Mouse (Mus musculus) limb, embryonic 14.5 days (tissue): ENCODE measurements at regions not wholly inside any gene's neighbourhood (a gene's known extent, or its start where the extent isn't known, plus 50 kb on each side); places are given as distances from the start of the nearest gene placed in this dataset.

Experiments used
- ATAC-seq: fragments of 200-750 bp; cut with Nextera tagmentation; 2 replicates; pipeline ENCODE4 v1.8.0; 2017; ENCODE audit warnings: low read depth, moderate number of reproducible peaks, moderate TSS enrichment; ENCODE audit not compliant: low FRiP score
- DNase-seq: peaks from one replicate; pipeline ENCODE4 v3.0.0-alpha.2; 2015; ENCODE audit warnings: low spot score
- H3K27ac ChIP-seq: fragments of 300-500 bp; sonication (generic); replicated peaks from 2 replicates; pipeline ENCODE4 v1.5.1; 2014; ENCODE audit warnings: low read depth, mild to moderate bottlenecking, low read length, moderate library complexity, mixed read lengths
- H3K27me3 ChIP-seq: fragments of 300-500 bp; sonication (generic); 2 replicates; pipeline ENCODE4 v1.6.1; 2014; ENCODE audit warnings: low read length, mixed read lengths; ENCODE audit not compliant: control insufficient read depth, insufficient read depth
- H3K36me3 ChIP-seq: fragments of 300-500 bp; sonication (generic); 2 replicates; pipeline ENCODE4 v1.6.1; 2014; ENCODE audit warnings: mild to moderate bottlenecking, low read length, moderate library complexity, mixed read lengths; ENCODE audit not compliant: control insufficient read depth, insufficient read depth
- H3K4me1 ChIP-seq: fragments of 300-500 bp; sonication (generic); 2 replicates; pipeline ENCODE4 v1.6.1; 2014; ENCODE audit warnings: antibody characterized with exemption, low read length, mixed read lengths; ENCODE audit not compliant: control insufficient read depth, insufficient read depth
- H3K4me2 ChIP-seq: fragments of 300-500 bp; sonication (generic); replicated peaks from 2 replicates; pipeline ENCODE4 v1.6.1; 2014; ENCODE audit warnings: low read depth, mild to moderate bottlenecking, low read length, moderate library complexity; ENCODE audit not compliant: severe bottlenecking
- H3K4me3 ChIP-seq: fragments of 300-500 bp; sonication (generic); replicated peaks from 2 replicates; pipeline ENCODE4 v1.5.1; 2014; ENCODE audit warnings: low read length
- H3K9ac ChIP-seq: fragments of 300-500 bp; sonication (generic); 2 replicates; pipeline ENCODE4 v1.6.1; 2014; ENCODE audit warnings: mild to moderate bottlenecking, low read depth, low read length, moderate library complexity; ENCODE audit not compliant: severe bottlenecking
- H3K9me3 ChIP-seq: fragments of 300-500 bp; sonication (generic); 2 replicates; pipeline ENCODE4 v1.6.1; 2016; ENCODE audit warnings: low read length; ENCODE audit not compliant: control insufficient read depth
- POLR2A ChIP-seq: fragments of 200-500 bp; IDR thresholded peaks from 2 replicates; pipeline ENCODE4 v1.8.0; 2012; ENCODE audit warnings: inconsistent platforms, mild to moderate bottlenecking, moderate library complexity, borderline replicate concordance; ENCODE audit not compliant: insufficient read depth, insufficient read length; ENCODE audit errors: extremely low read depth
- WGBS: fragments of 180-500 bp; shearing (Covaris S2); extraction: QIAGEN DNeasy Blood & Tissue Kit; methylation state at CpG from one replicate; pipeline ENCODE4 v1.1.7; 2014; 5-methylcytosine and 5-hydroxymethylcytosine counted together

DNA sequence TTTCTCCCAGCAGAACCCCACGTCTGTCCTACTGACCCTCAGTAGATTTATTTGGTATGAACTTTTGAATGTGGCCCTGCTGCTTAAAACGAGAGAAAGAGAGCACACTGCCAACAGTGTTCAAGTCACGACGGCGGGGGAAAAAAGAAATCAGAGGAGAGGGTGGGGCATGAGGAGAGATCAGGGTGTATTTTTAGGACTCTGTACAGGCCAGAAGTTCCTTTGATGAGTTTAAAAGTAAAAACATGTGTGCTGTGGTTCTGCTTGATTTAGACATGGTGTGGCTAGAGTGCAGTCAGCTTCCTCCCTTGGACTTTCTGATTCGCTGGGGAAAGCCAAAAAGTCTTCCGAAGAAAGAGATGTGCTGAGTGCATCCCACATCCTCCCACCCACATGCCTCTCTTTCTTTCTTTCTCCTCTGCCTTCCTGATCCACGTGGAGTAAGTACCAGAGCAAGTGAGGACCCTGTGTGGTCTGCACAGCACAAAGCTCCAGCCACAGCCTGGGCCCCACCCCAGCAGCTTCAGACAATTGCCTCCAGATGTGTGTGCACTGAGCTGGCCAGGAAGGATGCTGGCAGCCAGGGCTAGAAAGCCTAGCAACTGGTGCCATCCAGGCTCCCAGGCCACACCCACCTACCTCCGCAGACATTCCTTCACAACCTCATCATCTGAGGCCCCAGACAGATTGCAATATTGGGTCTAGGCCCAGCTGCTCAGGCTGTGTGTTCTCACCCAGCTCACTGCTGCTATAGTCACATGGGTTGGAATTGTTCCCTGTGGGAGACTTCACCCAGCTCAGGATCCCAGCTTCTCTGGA lies 78.5 kb upstream of the Cdh5 start:
- no peak for TF ChIP-seq POLR2A
- Histone ChIP-seq H3K27me3 (no peaks in the 10 kb centered on the region), H3K9me3 (no peaks in the 10 kb centered on the region), H3K9ac (no peak overlapping the region; the same call in 1 of the 2 replicates), H3K4me2 (no peak overlapping the region; the same call in 1 of the 2 replicates), H3K4me1 (peaks cover 23% of the 10 kb centered on the region), H3K4me3 (no peak overlapping the region), H3K36me3 (no peaks in the 10 kb centered on the region), H3K27ac (peak overlapping the region; percentile 88)
- WGBS, result 19% methylated on average over 9 of the region's 9 CpGs
- peak; percentile 92 for ATAC-seq
- DNase-seq, result peak; percentile 91

DNA sequence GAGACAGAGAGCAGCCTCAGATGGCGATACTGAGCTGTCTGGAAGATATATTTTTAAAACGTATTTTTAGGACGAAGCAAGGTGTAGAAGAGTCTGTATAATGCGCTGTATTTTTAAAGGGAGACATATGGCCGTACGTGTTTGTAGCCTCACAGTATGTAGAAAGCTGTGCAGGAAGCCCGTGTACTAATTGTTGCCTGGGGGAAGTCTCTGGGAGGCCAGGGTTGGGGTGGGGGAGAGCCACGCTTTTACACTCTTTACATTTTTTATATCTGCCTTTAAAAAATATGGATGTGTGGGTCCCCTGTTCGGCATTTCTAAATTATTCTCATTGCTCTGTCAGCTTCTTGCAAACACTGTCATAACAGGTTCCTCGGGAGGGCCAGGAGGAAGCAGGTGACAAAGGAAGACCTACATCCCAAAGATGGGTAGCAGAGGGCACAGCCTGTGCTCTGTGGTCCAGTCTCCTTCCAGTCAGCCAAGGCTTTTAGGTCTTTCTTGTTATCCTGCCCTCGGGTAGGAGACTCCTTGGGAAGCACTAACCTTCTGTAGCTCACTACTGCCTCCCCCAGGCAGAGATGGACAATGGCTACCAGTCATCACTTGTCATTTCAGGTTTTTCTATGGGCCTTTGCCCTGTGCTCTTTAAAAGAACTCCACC lies 74.1 kb upstream of the Cdh5 start:
- H3K27me3 ChIP-seq, result no peaks in the 10 kb centered on the region
- H3K36me3 ChIP-seq, result no peaks in the 10 kb centered on the region
- ATAC-seq (no peak), DNase-seq (peak; percentile 77)
- 0 out of 2 replicates have a peak overlapping the region, but pooled peaks have one; percentile 11 for H3K4me2 ChIP-seq
- no peak overlapping the region for H3K27ac ChIP-seq
- no peak for TF ChIP-seq POLR2A
- no peak overlapping the region for H3K4me3 ChIP-seq
- H3K9me3 ChIP-seq, result peaks cover 19% of the 10 kb centered on the region
- H3K9ac ChIP-seq, result no peak overlapping the region
- WGBS, result 30% methylated on average over 11 of the region's 11 CpGs
- H3K4me1 ChIP-seq, result peaks cover 28% of the 10 kb centered on the region

DNA sequence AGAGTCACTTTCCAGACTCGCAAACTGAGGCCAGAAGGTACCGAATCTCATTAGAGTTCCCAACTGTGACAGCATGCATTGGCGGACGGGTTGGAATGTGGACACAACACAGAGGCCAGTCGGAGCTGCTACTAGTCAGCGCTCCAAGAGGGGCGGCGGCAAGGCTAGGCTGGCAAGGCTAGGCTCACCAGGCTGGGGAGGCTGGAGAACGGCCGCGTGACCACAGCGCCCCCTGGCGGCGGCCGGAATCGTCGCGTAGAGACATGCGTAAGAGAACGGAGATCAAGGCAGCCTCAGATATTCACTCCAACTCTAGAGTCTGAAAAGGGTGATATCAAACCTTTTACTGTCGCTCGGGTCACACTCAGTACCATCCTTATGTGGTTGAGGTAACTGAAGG lies 72.8 kb upstream of the Cdh5 start:
- Histone ChIP-seq H3K27ac (no peak overlapping the region), H3K9ac (no peak overlapping the region)

DNA sequence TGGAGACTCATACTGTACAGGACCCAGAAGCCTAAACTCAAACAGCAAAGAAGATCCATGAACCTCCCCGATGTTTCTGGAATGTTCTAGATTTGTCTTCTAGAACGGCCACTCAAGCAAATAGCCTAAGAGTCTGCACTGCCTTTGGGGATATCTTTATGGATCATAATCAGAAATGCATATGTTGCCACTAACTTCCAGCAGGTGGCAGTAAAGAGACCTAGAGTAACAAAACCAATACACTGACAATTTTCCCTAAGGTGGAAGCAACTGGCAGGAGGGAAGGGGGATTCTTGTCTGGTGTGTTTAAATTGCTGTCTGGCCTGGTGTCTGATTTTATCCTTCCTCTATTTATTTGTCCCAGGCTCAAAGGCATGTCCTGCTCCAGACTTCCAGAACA lies 69.2 kb upstream of the Cdh5 start:
- no peak overlapping the region for H3K9ac ChIP-seq
- no peak for DNase-seq
- no peaks in the 10 kb centered on the region for H3K36me3 ChIP-seq
- peaks cover 11% of the 10 kb centered on the region for H3K4me1 ChIP-seq
- H3K4me2 ChIP-seq, result no peak overlapping the region
- no peak for TF ChIP-seq POLR2A
- no peak for ATAC-seq
- H3K9me3 ChIP-seq, result peaks cover 19% of the 10 kb centered on the region
- 94% methylated on average over 2 of the region's 2 CpGs for WGBS
- no peak overlapping the region for H3K4me3 ChIP-seq
- H3K27me3 ChIP-seq, result no peaks in the 10 kb centered on the region
- no peak overlapping the region for H3K27ac ChIP-seq

More for the DNA sequence above, 72.8 kb upstream of the Cdh5 start:
- no peak for TF ChIP-seq POLR2A
- H3K9me3 ChIP-seq, result peaks cover 19% of the 10 kb centered on the region
- H3K4me1 ChIP-seq, result peaks cover 18% of the 10 kb centered on the region
- peak; percentile 89 for DNase-seq
- peak overlapping the region; percentile 45 for H3K4me2 ChIP-seq
- WGBS, result under 1% methylated on average over 22 of the region's 22 CpGs
- H3K36me3 ChIP-seq, result no peaks in the 10 kb centered on the region
- 0 out of 2 replicates have a peak overlapping the region, but pooled peaks have one; percentile 7 for H3K4me3 ChIP-seq
- peak; percentile 82 for ATAC-seq
- no peaks in the 10 kb centered on the region for H3K27me3 ChIP-seq

DNA sequence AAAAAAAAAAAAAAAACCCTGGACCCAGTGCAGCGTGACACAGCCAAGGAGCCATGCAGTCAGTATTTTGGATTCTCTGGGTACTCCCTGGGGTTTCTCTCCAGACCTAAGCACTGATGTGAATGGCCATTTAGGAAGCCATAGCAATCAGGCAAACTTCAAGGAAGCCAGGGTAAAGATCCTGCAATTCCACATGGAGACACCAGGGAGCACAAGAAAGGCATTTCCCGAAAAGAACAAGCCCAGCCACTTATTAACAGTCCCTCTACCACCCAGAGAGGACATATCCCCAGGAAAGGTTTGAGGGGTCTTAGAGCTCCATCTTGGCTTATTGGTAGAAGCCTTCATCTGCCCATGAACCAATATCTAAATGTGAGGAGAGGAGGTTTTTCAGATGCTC lies 68.3 kb upstream of the Cdh5 start:
- no peak overlapping the region for H3K4me2 ChIP-seq
- H3K4me1 ChIP-seq, result peaks cover 4% of the 10 kb centered on the region; the same call in 1 of the 2 replicates
- H3K27me3 ChIP-seq, result no peaks in the 10 kb centered on the region
- H3K27ac ChIP-seq, result no peak overlapping the region
- DNase-seq, result no peak
- no peak for TF ChIP-seq POLR2A
- H3K9me3 ChIP-seq, result peaks cover 19% of the 10 kb centered on the region
- WGBS, result 46% methylated on average over 2 of the region's 2 CpGs
- no peak overlapping the region for H3K9ac ChIP-seq
- H3K4me3 ChIP-seq, result no peak overlapping the region
- ATAC-seq, result no peak
- no peaks in the 10 kb centered on the region for H3K36me3 ChIP-seq
